Mouse (Mus musculus): ENCODE results near the gene Elmo2. TPM values are rescaled to one million over a fixed set of nuclear protein-coding genes. Genes with fewer than 3 reads are reported as not detected.

The Elmo2 gene
- polyA plus RNA-seq (2017; shearing (Covaris generic)), result 10 to 100 TPM; 49.3 to 57.7 TPM

GRCm38 (mm10) chr2:165326304-165327190 lies at the start of gene Elmo2:
Elmo2 (minus strand) TSS chr2:165326479.

GRCm38 (mm10) chr2:165368496-165368895 lies 42.2 kb upstream of the Elmo2 start, which contains the start of gene Zfp663:
Zfp663 (minus strand) TSS chr2:165368729.

GRCm38 (mm10) chr2:165287202-165287984 lies 38.9 kb downstream of the Elmo2 start, which contains the start of gene Slc35c2:
Slc35c2 (minus strand) TSS chr2:165287869.

Other genes with a start within 250 kb of the Elmo2 start
- not detected for gene 1700025C18Rik, start 235.7 kb downstream of the Elmo2 start, polyA plus RNA-seq (2017; shearing (Covaris generic))
- under 1 TPM in 1 of 2 experiments, not detected in 1; 0.11 TPM for gene Cdh22, start 91.6 kb downstream of the Elmo2 start, polyA plus RNA-seq (2017; shearing (Covaris generic))
- gene Slc35c2, start 38.6 kb downstream of the Elmo2 start, polyA plus RNA-seq (2017; shearing (Covaris generic)), result 10 to 100 TPM; 40.2 to 46.9 TPM
- under 1 TPM in 1 of 2 experiments, not detected in 1; 0.11 TPM for gene Zfp663, start 42.2 kb upstream of the Elmo2 start, polyA plus RNA-seq (2017; shearing (Covaris generic))
- gene Zfp334, start 61.8 kb upstream of the Elmo2 start, polyA plus RNA-seq (2017; shearing (Covaris generic)), result not detected
- gene Ocstamp, start 73.9 kb upstream of the Elmo2 start, polyA plus RNA-seq (2017; shearing (Covaris generic)), result under 1 TPM in 1 of 2 experiments, not detected in 1; 0.38 TPM
- under 1 TPM; 0.06 to 0.10 TPM for gene Slc13a3, start 146.8 kb upstream of the Elmo2 start, polyA plus RNA-seq (2017; shearing (Covaris generic))
- gene Trp53rka, start 166.8 kb upstream of the Elmo2 start, polyA plus RNA-seq (2017; shearing (Covaris generic)), result 10 to 100 TPM; 33.8 to 38.8 TPM
- under 1 TPM in 1 of 2 experiments, not detected in 1; 0.17 TPM for gene Slc2a10, start 177.3 kb upstream of the Elmo2 start, polyA plus RNA-seq (2017; shearing (Covaris generic))

Measured in activated CD4-positive, CD25-positive, alpha-beta regulatory T cell (primary cell).